Mouse (Mus musculus) brain, embryonic 14.5 days (tissue): ENCODE measurements around the gene Pyroxd2.

Experiments used
- CTCF ChIP-seq: fragments of 200-500 bp; IDR thresholded peaks from 2 replicates; pipeline ENCODE4 v1.5.1; 2012; ENCODE audit warnings: inconsistent platforms, mild to moderate bottlenecking, moderate library complexity, borderline replicate concordance; ENCODE audit not compliant: insufficient read depth, insufficient read length; ENCODE audit errors: extremely low read depth
- POLR2A ChIP-seq: fragments of 200-500 bp; IDR thresholded peaks from 2 replicates; pipeline ENCODE4 v1.6.1; 2012; ENCODE audit warnings: mild to moderate bottlenecking, inconsistent platforms, borderline replicate concordance; ENCODE audit not compliant: poor library complexity, insufficient read depth, insufficient read length, severe bottlenecking; ENCODE audit errors: extremely low read depth

- TF ChIP-seq CTCF = no peak
- TF ChIP-seq POLR2A = no peak
Measured at GRCm38 (mm10) chr19:42678191-42678590, 74.4 kb downstream of the Pyroxd2 start.
